Mouse (Mus musculus): ENCODE measurements at regions not wholly inside any gene's neighbourhood (a gene's known extent, or its start where the extent isn't known, plus 50 kb on each side); places are given as distances from the start of the nearest gene placed in this dataset.

DNA sequence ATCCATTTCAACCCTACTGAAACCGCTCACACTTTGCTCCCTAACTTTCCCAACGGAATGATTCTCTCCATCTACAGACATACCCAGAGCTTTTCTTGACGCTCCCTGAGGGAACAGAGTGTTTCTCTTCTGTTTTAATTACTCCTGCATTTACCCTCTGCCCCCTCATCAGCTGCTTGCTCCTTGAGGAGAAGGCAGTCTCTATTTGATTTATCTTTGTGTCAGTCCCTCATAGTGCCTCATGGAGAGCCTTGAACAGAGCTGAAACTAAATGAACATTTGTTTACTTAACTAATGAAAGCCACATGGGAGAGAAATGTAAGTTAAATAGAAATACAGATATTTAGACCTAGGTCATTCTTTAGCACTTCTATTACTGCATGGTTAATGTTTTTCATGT, 74.4 kb upstream of the Mroh9 start:
- no peak for TF ChIP-seq EP300 (optimal IDR thresholded peaks at IDR 0.05)
- no peak for TF ChIP-seq CTCF (IDR thresholded peaks at IDR 0.05; ENCODE audit: low read depth)

Measured in stomach, postnatal 0 days (tissue).